Mouse (Mus musculus) layer of hippocampus, adult 8-10 months (tissue): ENCODE results near the gene 1600015I10Rik. TPM values are rescaled to one million over a fixed set of nuclear protein-coding genes. Genes with fewer than 3 reads are reported as not detected.
"Not testable (repeated sequence)": the region's sequence is repeated elsewhere in the genome, so short reads cannot be mapped to it uniquely, and the experiment has no call there.

Experiments used
- DNase-seq, 2 experiments: peaks; one replicate each; pipeline ENCODE4 v3.0.0; 2022; ENCODE audit warnings: low spot score in 2 of 2
- total RNA-seq, 4 experiments: library from RNA; stranded (reverse); gene quantifications; 2 replicates each; pipeline ENCODE4 v1.2.4; 2022

The 1600015I10Rik gene
- not detected for total RNA-seq

GRCm38 (mm10) chr6:48929595-48929994 is at the start of gene 1600015I10Rik:
Gene 1600015I10Rik (plus strand): TSS chr6:48929895.
- no peak for DNase-seq

- no peak for DNase-seq
Measured at GRCm38 (mm10) chr6:48894203-48894602, 35.5 kb upstream of the 1600015I10Rik start.

- DNase-seq: no peak
Measured at GRCm38 (mm10) chr6:48894938-48895818, 34.5 kb upstream of the 1600015I10Rik start.

- no peak for DNase-seq
Measured at GRCm38 (mm10) chr6:48895941-48896340, 33.8 kb upstream of the 1600015I10Rik start.

- DNase-seq: no peak
Measured at GRCm38 (mm10) chr6:48896956-48897355, 32.7 kb upstream of the 1600015I10Rik start.

- not testable (repeated sequence) for DNase-seq
Measured at GRCm38 (mm10) chr6:48901316-48901715, 28.4 kb upstream of the 1600015I10Rik start.

GRCm38 (mm10) chr6:48902511-48903406 is 26.9 kb upstream of the 1600015I10Rik start:
- no peak for DNase-seq

- DNase-seq: no peak
Measured at GRCm38 (mm10) chr6:48903437-48903836, 26.3 kb upstream of the 1600015I10Rik start.

- no peak for DNase-seq
Measured at GRCm38 (mm10) chr6:48905606-48906005, 24.1 kb upstream of the 1600015I10Rik start.

- no peak for DNase-seq
Measured at GRCm38 (mm10) chr6:48906371-48906770, 23.3 kb upstream of the 1600015I10Rik start.

GRCm38 (mm10) chr6:48909229-48909628 is 20.5 kb upstream of the 1600015I10Rik start:
- no peak for DNase-seq

- no peak for DNase-seq
Measured at GRCm38 (mm10) chr6:48912033-48912432, 17.7 kb upstream of the 1600015I10Rik start.

GRCm38 (mm10) chr6:48913587-48913986 is 16.1 kb upstream of the 1600015I10Rik start:
- DNase-seq: no peak

- DNase-seq: no peak
Measured at GRCm38 (mm10) chr6:48949596-48949995, 19.9 kb downstream of the 1600015I10Rik start.

- no peak for DNase-seq
Measured at GRCm38 (mm10) chr6:48950676-48951075, 21.0 kb downstream of the 1600015I10Rik start.

GRCm38 (mm10) chr6:48951630-48952029 is 21.9 kb downstream of the 1600015I10Rik start:
- DNase-seq: no peak

- no peak for DNase-seq
Measured at GRCm38 (mm10) chr6:48953220-48953619, 23.5 kb downstream of the 1600015I10Rik start.

GRCm38 (mm10) chr6:48954211-48954610 is 24.5 kb downstream of the 1600015I10Rik start:
- no peak for DNase-seq

GRCm38 (mm10) chr6:48954946-48955345 is 25.3 kb downstream of the 1600015I10Rik start:
- DNase-seq: peak in 1 of 2 experiments; percentile 44

- DNase-seq: no peak
Measured at GRCm38 (mm10) chr6:48956785-48957184, 27.1 kb downstream of the 1600015I10Rik start.

GRCm38 (mm10) chr6:48958053-48958452 is 28.4 kb downstream of the 1600015I10Rik start:
- DNase-seq: peak in 1 of 2 experiments; percentile 9

- DNase-seq: not testable (repeated sequence)
Measured at GRCm38 (mm10) chr6:48959151-48959550, 29.5 kb downstream of the 1600015I10Rik start.
